Mouse (Mus musculus) hindbrain, embryonic 13.5 days (tissue): ENCODE results near the gene Zfp64. TPM values are rescaled to one million over a fixed set of nuclear protein-coding genes. Genes with fewer than 3 reads are reported as not detected.

Experiments
- ATAC-seq: fragments of 200-750 bp; cut with Nextera tagmentation; 2 replicates; pipeline ENCODE4 v1.8.0; 2017; ENCODE audit warnings: moderate TSS enrichment; ENCODE audit not compliant: low FRiP score
- H3K27ac ChIP-seq: fragments of 300-500 bp; sonication (generic); 2 replicates; pipeline ENCODE4 v1.5.1; 2015; ENCODE audit warnings: inconsistent platforms, mild to moderate bottlenecking, moderate library complexity
- H3K27me3 ChIP-seq: fragments of 300-500 bp; sonication (generic); 2 replicates; pipeline ENCODE4 v1.6.1; 2015; ENCODE audit warnings: mild to moderate bottlenecking, inconsistent platforms
- H3K36me3 ChIP-seq: fragments of 300-500 bp; sonication (generic); 2 replicates; pipeline ENCODE4 v1.6.1; 2015; ENCODE audit warnings: mild to moderate bottlenecking, inconsistent platforms
- H3K4me1 ChIP-seq: fragments of 300-500 bp; sonication (generic); replicated peaks from 2 replicates; pipeline ENCODE4 v1.6.1; 2015; ENCODE audit warnings: inconsistent platforms
- H3K4me2 ChIP-seq: fragments of 300-500 bp; sonication (generic); 2 replicates; pipeline ENCODE4 v1.6.1; 2015; ENCODE audit warnings: inconsistent platforms, mild to moderate bottlenecking, moderate library complexity
- H3K4me3 ChIP-seq: fragments of 300-500 bp; sonication (generic); 2 replicates; pipeline ENCODE4 v1.5.1; 2015; ENCODE audit warnings: mild to moderate bottlenecking, inconsistent platforms
- H3K9ac ChIP-seq: fragments of 300-500 bp; sonication (generic); 2 replicates; pipeline ENCODE4 v1.6.1; 2015; ENCODE audit warnings: mild to moderate bottlenecking, inconsistent platforms
- H3K9me3 ChIP-seq: fragments of 300-500 bp; sonication (generic); 2 replicates; pipeline ENCODE4 v1.6.1; 2016; ENCODE audit warnings: inconsistent platforms
- WGBS: fragments of 180-500 bp; shearing (Covaris S2); methylation state at CpG from one replicate; pipeline ENCODE4 v1.1.7; 2015; 5-methylcytosine and 5-hydroxymethylcytosine counted together
- polyA plus RNA-seq: library from polyadenylated mRNA; unstranded; fragments of >200 nt; fragmentation: Nextera tagmentation; extraction: Ambion mirVana; gene quantifications from 2 replicates; pipeline ENCODE4 v1.2.1, GENCODE M21; 2015

The Zfp64 gene
- polyA plus RNA-seq, 1 experiment from 2014 or later, result 28.7 TPM

GRCm38 (mm10) chr2:168968136-168968925 is 12.9 kb upstream of the Zfp64 start:
- no peak for ATAC-seq
- H3K9ac ChIP-seq, result no peak overlapping the region
- H3K27ac ChIP-seq, result no peak overlapping the region
- no peak overlapping the region for H3K4me3 ChIP-seq
- no peak overlapping the region for H3K4me2 ChIP-seq
- H3K36me3 ChIP-seq, result no peaks in the 10 kb centered on the region
- H3K9me3 ChIP-seq, result peaks cover 32% of the 10 kb centered on the region
- no peaks in the 10 kb centered on the region for H3K4me1 ChIP-seq
- H3K27me3 ChIP-seq, result no peaks in the 10 kb centered on the region
- 90% methylated on average over 12 of the region's 12 CpGs for WGBS

- Histone ChIP-seq H3K4me3 (no peak overlapping the region), H3K27ac (no peak overlapping the region), H3K4me2 (no peak overlapping the region), H3K36me3 (no peaks in the 10 kb centered on the region), H3K4me1 (no peaks in the 10 kb centered on the region), H3K9me3 (peaks cover 35% of the 10 kb centered on the region), H3K27me3 (no peaks in the 10 kb centered on the region), H3K9ac (no peak overlapping the region)
- no peak for ATAC-seq
- 82% methylated on average over 6 of the region's 6 CpGs for WGBS
Observed at GRCm38 (mm10) chr2:168966525-168966924, 11.1 kb upstream of the Zfp64 start.

- no peak overlapping the region for H3K27ac ChIP-seq
- H3K4me2 ChIP-seq, result no peak overlapping the region
- H3K4me3 ChIP-seq, result no peak overlapping the region
- H3K4me1 ChIP-seq, result no peaks in the 10 kb centered on the region
- no peaks in the 10 kb centered on the region for H3K36me3 ChIP-seq
- no peak overlapping the region for H3K9ac ChIP-seq
- peaks cover 35% of the 10 kb centered on the region for H3K9me3 ChIP-seq
- 94% methylated on average over 5 of the region's 5 CpGs for WGBS
- no peak for ATAC-seq
- no peaks in the 10 kb centered on the region for H3K27me3 ChIP-seq
Observed at GRCm38 (mm10) chr2:168964849-168965248, 9.5 kb upstream of the Zfp64 start.

GRCm38 (mm10) chr2:168961729-168962666 is 6.6 kb upstream of the Zfp64 start:
- 92% methylated on average over 4 of the region's 4 CpGs for whole genome bisulfite sequencing
- Histone ChIP-seq H3K4me3 (no peak overlapping the region), H3K4me1 (no peaks in the 10 kb centered on the region), H3K9me3 (peaks cover 29% of the 10 kb centered on the region), H3K9ac (no peak overlapping the region), H3K36me3 (no peaks in the 10 kb centered on the region), H3K27ac (no peak overlapping the region), H3K4me2 (no peak overlapping the region), H3K27me3 (no peaks in the 10 kb centered on the region)
- no peak for ATAC-seq

GRCm38 (mm10) chr2:168960814-168961213 is 5.4 kb upstream of the Zfp64 start:
- ATAC-seq, result no peak
- Histone ChIP-seq H3K4me3 (no peak overlapping the region), H3K4me2 (no peak overlapping the region), H3K27ac (no peak overlapping the region), H3K36me3 (no peaks in the 10 kb centered on the region), H3K4me1 (peaks cover 3% of the 10 kb centered on the region), H3K27me3 (no peaks in the 10 kb centered on the region), H3K9me3 (peaks cover 21% of the 10 kb centered on the region), H3K9ac (no peak overlapping the region)
- WGBS, result 87% methylated on average over 3 of the region's 3 CpGs

- no peak for ATAC-seq
- WGBS, result 82% methylated on average over 14 of the region's 14 CpGs
Observed at GRCm38 (mm10) chr2:168959339-168959885, 4.0 kb upstream of the Zfp64 start.

GRCm38 (mm10) chr2:168955850-168956346 is 511 bp upstream of the Zfp64 start:
- H3K27me3 ChIP-seq, result no peaks in the 10 kb centered on the region
- H3K4me1 ChIP-seq, result peaks cover 29% of the 10 kb centered on the region
- WGBS, result 58% methylated on average over 10 of the region's 10 CpGs
- H3K27ac ChIP-seq, result peak overlapping the region; percentile 87
- peak overlapping the region; percentile 99 for H3K4me2 ChIP-seq
- peak overlapping the region; percentile 94 for H3K9ac ChIP-seq
- peaks cover 6% of the 10 kb centered on the region for H3K36me3 ChIP-seq
- H3K9me3 ChIP-seq, result no peaks in the 10 kb centered on the region
- no peak for ATAC-seq
- peak overlapping the region; percentile 86 for H3K4me3 ChIP-seq

More at GRCm38 (mm10) chr2:168959339-168959885, 4.0 kb upstream of the Zfp64 start:
- H3K9ac ChIP-seq, result no peak overlapping the region
- H3K9me3 ChIP-seq, result peaks cover 11% of the 10 kb centered on the region
- H3K4me1 ChIP-seq, result peaks cover 12% of the 10 kb centered on the region
- no peaks in the 10 kb centered on the region for H3K27me3 ChIP-seq
- no peak overlapping the region for H3K4me2 ChIP-seq
- H3K27ac ChIP-seq, result no peak overlapping the region
- no peaks in the 10 kb centered on the region for H3K36me3 ChIP-seq
- H3K4me3 ChIP-seq, result no peak overlapping the region

- H3K36me3 ChIP-seq, result peaks cover 20% of the 10 kb centered on the region
- peaks cover 29% of the 10 kb centered on the region for H3K4me1 ChIP-seq
- no peak for ATAC-seq
- WGBS, result 13% methylated on average over 8 of the region's 8 CpGs
- peak overlapping the region; percentile 99 for H3K4me2 ChIP-seq
- no peaks in the 10 kb centered on the region for H3K9me3 ChIP-seq
- H3K4me3 ChIP-seq, result peak overlapping the region; percentile 86
- H3K27ac ChIP-seq, result no peak overlapping the region
- no peaks in the 10 kb centered on the region for H3K27me3 ChIP-seq
- H3K9ac ChIP-seq, result peak overlapping the region; percentile 94
Observed at GRCm38 (mm10) chr2:168954376-168954775, 1.0 kb downstream of the Zfp64 start.

GRCm38 (mm10) chr2:168948506-168948905 is 6.9 kb downstream of the Zfp64 start:
- no peaks in the 10 kb centered on the region for H3K9me3 ChIP-seq
- WGBS, result 83% methylated on average over 6 of the region's 6 CpGs
- H3K4me3 ChIP-seq, result no peak overlapping the region
- H3K36me3 ChIP-seq, result peaks cover 73% of the 10 kb centered on the region
- ATAC-seq, result no peak
- H3K9ac ChIP-seq, result no peak overlapping the region
- H3K4me2 ChIP-seq, result no peak overlapping the region
- peaks cover 8% of the 10 kb centered on the region for H3K4me1 ChIP-seq
- H3K27me3 ChIP-seq, result no peaks in the 10 kb centered on the region
- H3K27ac ChIP-seq, result no peak overlapping the region

GRCm38 (mm10) chr2:168947663-168948062 is 7.7 kb downstream of the Zfp64 start:
- no peak for ATAC-seq
- Histone ChIP-seq H3K4me1 (peaks cover 6% of the 10 kb centered on the region), H3K27ac (no peak overlapping the region), H3K9me3 (no peaks in the 10 kb centered on the region), H3K4me2 (no peak overlapping the region), H3K4me3 (no peak overlapping the region), H3K27me3 (no peaks in the 10 kb centered on the region), H3K9ac (no peak overlapping the region), H3K36me3 (peaks cover 78% of the 10 kb centered on the region)
- 95% methylated on average over 1 of the region's 1 CpGs for WGBS

- Histone ChIP-seq H3K9me3 (no peaks in the 10 kb centered on the region), H3K4me3 (no peak overlapping the region), H3K27ac (no peak overlapping the region), H3K27me3 (no peaks in the 10 kb centered on the region), H3K36me3 (peaks cover 79% of the 10 kb centered on the region), H3K4me1 (no peaks in the 10 kb centered on the region), H3K9ac (no peak overlapping the region), H3K4me2 (no peak overlapping the region)
- WGBS, result 94% methylated on average over 4 of the region's 4 CpGs
- ATAC-seq, result no peak
Observed at GRCm38 (mm10) chr2:168944011-168944410, 11.4 kb downstream of the Zfp64 start.

- Histone ChIP-seq H3K4me3 (no peak overlapping the region), H3K36me3 (peaks cover 75% of the 10 kb centered on the region)
Observed at GRCm38 (mm10) chr2:168939941-168940340, 15.4 kb downstream of the Zfp64 start.

More at GRCm38 (mm10) chr2:168939941-168940340, 15.4 kb downstream of the Zfp64 start:
- no peak overlapping the region for H3K9ac ChIP-seq
- no peak for ATAC-seq
- no peak overlapping the region for H3K4me2 ChIP-seq
- H3K4me1 ChIP-seq, result no peaks in the 10 kb centered on the region
- H3K9me3 ChIP-seq, result no peaks in the 10 kb centered on the region
- 93% methylated on average over 8 of the region's 8 CpGs for WGBS
- H3K27ac ChIP-seq, result 0 out of 2 replicates have a peak overlapping the region, but pooled peaks have one; percentile 6
- H3K27me3 ChIP-seq, result no peaks in the 10 kb centered on the region
